Mouse (Mus musculus) hindbrain, embryonic 11.5 days (tissue): ENCODE measurements at regions not wholly inside any gene's neighbourhood (a gene's known extent, or its start where the extent isn't known, plus 50 kb on each side); places are given as distances from the start of the nearest gene placed in this dataset.

Source experiments
- ATAC-seq: fragments of 200-750 bp; cut with Nextera tagmentation; 2 replicates; pipeline ENCODE4 v1.8.0; 2017; ENCODE audit warnings: mild to moderate bottlenecking, moderate TSS enrichment, moderate library complexity; ENCODE audit not compliant: low FRiP score
- DNase-seq: peaks from one replicate; pipeline ENCODE4 v3.0.0-alpha.2; 2015; ENCODE audit warnings: low spot score
- H3K27ac ChIP-seq: fragments of 300-500 bp; sonication (generic); 2 replicates; pipeline ENCODE4 v1.5.1; 2014; ENCODE audit warnings: mild to moderate bottlenecking, low read depth, low read length
- H3K27me3 ChIP-seq: fragments of 300-500 bp; sonication (generic); 2 replicates; pipeline ENCODE4 v1.6.1; 2014; ENCODE audit warnings: mild to moderate bottlenecking, low read length, moderate library complexity, mixed read lengths; ENCODE audit not compliant: control insufficient read depth, insufficient read depth
- H3K36me3 ChIP-seq: fragments of 300-500 bp; sonication (generic); 2 replicates; pipeline ENCODE4 v1.6.1; 2014; ENCODE audit warnings: mild to moderate bottlenecking, low read length, moderate library complexity, mixed read lengths; ENCODE audit not compliant: control insufficient read depth, insufficient read depth
- H3K4me1 ChIP-seq: fragments of 300-500 bp; sonication (generic); replicated peaks from 2 replicates; pipeline ENCODE4 v1.6.1; 2014; ENCODE audit warnings: low read length, mixed read lengths; ENCODE audit not compliant: control insufficient read depth, insufficient read depth
- H3K4me2 ChIP-seq: fragments of 300-500 bp; sonication (generic); replicated peaks from 2 replicates; pipeline ENCODE4 v1.6.1; 2014; ENCODE audit warnings: mild to moderate bottlenecking, low read depth, low read length
- H3K4me3 ChIP-seq: fragments of 300-500 bp; sonication (generic); 2 replicates; pipeline ENCODE4 v1.5.1; 2014; ENCODE audit warnings: low read depth, low read length
- H3K9ac ChIP-seq: fragments of 300-500 bp; sonication (generic); 2 replicates; pipeline ENCODE4 v1.6.1; 2014; ENCODE audit warnings: low read depth, low read length
- H3K9me3 ChIP-seq: fragments of 300-500 bp; sonication (generic); 2 replicates; pipeline ENCODE4 v1.6.1; 2016; ENCODE audit warnings: low read length; ENCODE audit not compliant: control insufficient read depth
- WGBS: fragments of 180-500 bp; shearing (Covaris S2); extraction: QIAGEN DNeasy Blood & Tissue Kit; methylation state at CpG from one replicate; pipeline ENCODE4 v1.1.7; 2014; 5-methylcytosine and 5-hydroxymethylcytosine counted together

- H3K27ac ChIP-seq, result peak overlapping the region; percentile 31
- ATAC-seq, result peak; percentile 82
- 40% methylated on average over 8 of the region's 8 CpGs for WGBS
Observed at GRCm38 (mm10) chr17:16176782-16177510, 346.1 kb upstream of the Rgmb start.

GRCm38 (mm10) chr17:16173568-16174105 lies 342.8 kb upstream of the Rgmb start:
- ATAC-seq (no peak), DNase-seq (no peak)
- no peak overlapping the region for H3K27ac ChIP-seq
- no peaks in the 10 kb centered on the region for H3K9me3 ChIP-seq
- no peak overlapping the region for H3K4me3 ChIP-seq
- no peaks in the 10 kb centered on the region for H3K4me1 ChIP-seq
- 80% methylated on average over 3 of the region's 3 CpGs for WGBS
- H3K36me3 ChIP-seq, result no peaks in the 10 kb centered on the region
- H3K4me2 ChIP-seq, result no peak overlapping the region
- H3K9ac ChIP-seq, result no peak overlapping the region
- no peaks in the 10 kb centered on the region for H3K27me3 ChIP-seq

More at GRCm38 (mm10) chr17:16176782-16177510, 346.1 kb upstream of the Rgmb start:
- Histone ChIP-seq H3K4me3 (no peak overlapping the region), H3K4me1 (no peaks in the 10 kb centered on the region), H3K9me3 (no peaks in the 10 kb centered on the region), H3K9ac (no peak overlapping the region), H3K27me3 (no peaks in the 10 kb centered on the region), H3K4me2 (no peak overlapping the region), H3K36me3 (no peaks in the 10 kb centered on the region)
- DNase-seq, result peak; percentile 43

- Histone ChIP-seq H3K27me3 (no peaks in the 10 kb centered on the region), H3K9ac (no peak overlapping the region), H3K4me1 (no peaks in the 10 kb centered on the region), H3K9me3 (no peaks in the 10 kb centered on the region), H3K27ac (no peak overlapping the region), H3K4me2 (no peak overlapping the region), H3K4me3 (no peak overlapping the region), H3K36me3 (no peaks in the 10 kb centered on the region)
- WGBS, result 71% methylated on average over 2 of the region's 2 CpGs
- no peak for DNase-seq
- ATAC-seq, result no peak
Observed at GRCm38 (mm10) chr17:16166731-16167130, 335.9 kb upstream of the Rgmb start.

GRCm38 (mm10) chr17:16158119-16158518 lies 327.3 kb upstream of the Rgmb start:
- Histone ChIP-seq H3K4me3 (no peak overlapping the region), H3K9ac (no peak overlapping the region), H3K36me3 (no peaks in the 10 kb centered on the region), H3K27me3 (no peaks in the 10 kb centered on the region), H3K9me3 (no peaks in the 10 kb centered on the region), H3K27ac (no peak overlapping the region; the same call in 1 of the 2 replicates), H3K4me2 (no peak overlapping the region), H3K4me1 (no peaks in the 10 kb centered on the region)
- WGBS, result 30% methylated on average over 3 of the region's 3 CpGs
- ATAC-seq, result peak; percentile 66
- DNase-seq, result no peak

- DNase-seq, result peak; percentile 53
- H3K36me3 ChIP-seq, result no peaks in the 10 kb centered on the region
- no peaks in the 10 kb centered on the region for H3K4me1 ChIP-seq
- ATAC-seq, result peak; percentile 89
- no peak overlapping the region for H3K4me2 ChIP-seq
- H3K9ac ChIP-seq, result no peak overlapping the region
- no peaks in the 10 kb centered on the region for H3K27me3 ChIP-seq
- 14% methylated on average over 6 of the region's 6 CpGs for WGBS
- H3K27ac ChIP-seq, result no peak overlapping the region; the same call in 1 of the 2 replicates
- H3K9me3 ChIP-seq, result no peaks in the 10 kb centered on the region
- H3K4me3 ChIP-seq, result no peak overlapping the region
Observed at GRCm38 (mm10) chr17:16157711-16158110, 326.9 kb upstream of the Rgmb start.

- Histone ChIP-seq H3K4me3 (no peak overlapping the region), H3K4me1 (no peaks in the 10 kb centered on the region), H3K9ac (no peak overlapping the region), H3K4me2 (no peak overlapping the region), H3K36me3 (no peaks in the 10 kb centered on the region), H3K9me3 (no peaks in the 10 kb centered on the region), H3K27me3 (no peaks in the 10 kb centered on the region), H3K27ac (no peak overlapping the region)
- DNase-seq (no peak), ATAC-seq (peak; percentile 45; the same call in 1 of the 2 replicates)
- 33% methylated on average over 5 of the region's 5 CpGs for WGBS
Observed at GRCm38 (mm10) chr17:16157135-16157534, 326.3 kb upstream of the Rgmb start.

GRCm38 (mm10) chr17:16156596-16156995 lies 325.8 kb upstream of the Rgmb start:
- H3K27ac ChIP-seq, result no peak overlapping the region

GRCm38 (mm10) chr17:16155587-16155986 lies 324.7 kb upstream of the Rgmb start:
- Histone ChIP-seq H3K36me3 (no peaks in the 10 kb centered on the region), H3K4me2 (no peak overlapping the region), H3K27me3 (no peaks in the 10 kb centered on the region), H3K4me3 (no peak overlapping the region), H3K4me1 (no peaks in the 10 kb centered on the region), H3K27ac (no peak overlapping the region), H3K9ac (no peak overlapping the region), H3K9me3 (no peaks in the 10 kb centered on the region)
- ATAC-seq (no peak), DNase-seq (no peak)
- 70% methylated on average over 3 of the region's 3 CpGs for WGBS

More at GRCm38 (mm10) chr17:16156596-16156995, 325.8 kb upstream of the Rgmb start:
- Histone ChIP-seq H3K9ac (no peak overlapping the region), H3K4me1 (no peaks in the 10 kb centered on the region), H3K27me3 (no peaks in the 10 kb centered on the region), H3K36me3 (no peaks in the 10 kb centered on the region), H3K4me2 (no peak overlapping the region), H3K9me3 (no peaks in the 10 kb centered on the region), H3K4me3 (no peak overlapping the region)
- WGBS, result 89% methylated on average over 3 of the region's 3 CpGs
- DNase-seq (no peak), ATAC-seq (peak; percentile 47; the same call in 1 of the 2 replicates)
